ENCODE assay signal across 8 mouse cellular contexts in genomic region chr17:35134801-35135590, GRCm38 (mm10). TPM values are rescaled to one million over a fixed set of nuclear protein-coding genes. Genes with fewer than 3 reads are reported as not detected.
A peak's percentile ranks its signal among the peaks of the same experiment; 100 is the strongest.
DNase-seq lines count a peak whose midpoint lies in the region; ATAC-seq and TF ChIP-seq lines count a peak whose summit lies in the region.

Gene Bag6, plus strand, starts transcription at chr17:35135178.

- H3K4me2 ChIP-seq in forebrain, embryonic 14.5 days (ENCODE audit: low read length), result peak within 1 kb of the TSS; percentile 93
- H3K4me2 ChIP-seq in neural tube, embryonic 15.5 days, result peak within 1 kb of the TSS; percentile 89

- ATAC-seq in cerebellum, adult (ENCODE audit: insufficient number of reproducible peaks, low FRiP score, low TSS enrichment), result peak; percentile 89
- ATAC-seq in forebrain, embryonic 14.5 days, result peak; percentile 95
- peak; percentile 95 for ATAC-seq in neural tube, embryonic 15.5 days (ENCODE audit: low FRiP score)

- H3K9ac ChIP-seq in ES-Bruce4 (ENCODE audit: low read depth, poor library complexity, severe bottlenecking), result peak within 1 kb of the TSS; percentile 73
- peak within 1 kb of the TSS; percentile 91 for H3K9ac ChIP-seq in forebrain, embryonic 14.5 days (ENCODE audit: low read length)
- peak within 1 kb of the TSS; percentile 78 for H3K9ac ChIP-seq in neural tube, embryonic 15.5 days (replicated peaks)

- WGBS in forebrain, embryonic 14.5 days, result under 1% methylated on average over 66 of the region's 66 CpGs
- WGBS in neural tube, embryonic 15.5 days, result under 1% methylated on average over 66 of the region's 66 CpGs

- TF ChIP-seq EP300 in ES-Bruce4 (IDR thresholded peaks at IDR 0.05; ENCODE audit: insufficient read depth, low read depth, low read length), result 0 out of 2 replicates have a peak, but pooled peaks have one; percentile 19

- DNase-seq in forebrain, embryonic 14.5 days (ENCODE audit: low spot score), result peak; percentile 97
- DNase-seq in heart, postnatal 14 days, result peak; percentile 96
- DNase-seq in layer of hippocampus, adult 11-12 months (ENCODE audit: low spot score), result peak; percentile 96
- peak; percentile 91 to 93 for DNase-seq in lung, adult 18-20 months
- peak; percentile 92 for DNase-seq in testis, postnatal 14 days (ENCODE audit: low spot score)

- intact Hi-C loops in heart, postnatal 14 days (cut with DNase I), result no loop called here

- TF ChIP-seq CTCF in ES-Bruce4 (IDR thresholded peaks at IDR 0.05; ENCODE audit: low read depth, low read length), result no peak

- TF ChIP-seq POLR2A in ES-Bruce4 (IDR thresholded peaks at IDR 0.05; ENCODE audit: insufficient read depth, low read length), result no peak

- H3K9me3 ChIP-seq in ES-Bruce4 (replicated peaks; ENCODE audit: control insufficient read depth, insufficient read depth, low read length, poor library complexity, severe bottlenecking), result no peaks in the 10 kb centered on the region
- no peaks in the 10 kb centered on the region for H3K9me3 ChIP-seq in forebrain, embryonic 14.5 days (replicated peaks; ENCODE audit: control insufficient read depth, low read length)
- H3K9me3 ChIP-seq in neural tube, embryonic 15.5 days (replicated peaks), result no peaks in the 10 kb centered on the region

- H3K27me3 ChIP-seq in ES-Bruce4 (ENCODE audit: control insufficient read depth, insufficient read depth, low read length, poor library complexity, severe bottlenecking), result no peaks in the 10 kb centered on the region
- no peaks in the 10 kb centered on the region for H3K27me3 ChIP-seq in forebrain, embryonic 14.5 days (replicated peaks; ENCODE audit: control insufficient read depth, insufficient read depth, low read length)
- H3K27me3 ChIP-seq in neural tube, embryonic 15.5 days (replicated peaks), result no peaks in the 10 kb centered on the region

- peak within 1 kb of the TSS; percentile 80 for H3K27ac ChIP-seq in ES-Bruce4 (ENCODE audit: insufficient read depth, low read length)
- peak within 1 kb of the TSS; percentile 89 for H3K27ac ChIP-seq in forebrain, embryonic 14.5 days (ENCODE audit: low read depth, low read length)
- H3K27ac ChIP-seq in neural tube, embryonic 15.5 days (replicated peaks), result peak within 1 kb of the TSS; percentile 98

- peaks cover 1% of the 10 kb centered on the region for H3K4me1 ChIP-seq in ES-Bruce4 (ENCODE audit: control insufficient read depth, insufficient read depth, low read length)
- H3K4me1 ChIP-seq in forebrain, embryonic 14.5 days (ENCODE audit: control insufficient read depth, insufficient read depth, low read length), result peaks cover 9% of the 10 kb centered on the region
- H3K4me1 ChIP-seq in neural tube, embryonic 15.5 days, result peaks cover 35% of the 10 kb centered on the region

- peaks cover 14% of the 10 kb centered on the region for H3K36me3 ChIP-seq in ES-Bruce4 (ENCODE audit: control insufficient read depth, insufficient read depth, low read length, poor library complexity, severe bottlenecking)
- H3K36me3 ChIP-seq in forebrain, embryonic 14.5 days (ENCODE audit: control insufficient read depth, insufficient read depth, low read length), result peaks cover 23% of the 10 kb centered on the region
- H3K36me3 ChIP-seq in neural tube, embryonic 15.5 days, result peaks cover 21% of the 10 kb centered on the region

- H3K4me3 ChIP-seq in ES-Bruce4 (ENCODE audit: low read depth, low read length), result peak within 1 kb of the TSS; percentile 82
- H3K4me3 ChIP-seq in forebrain, embryonic 14.5 days (ENCODE audit: low read depth, low read length), result peak within 1 kb of the TSS; percentile 74
- peak within 1 kb of the TSS; percentile 73 for H3K4me3 ChIP-seq in neural tube, embryonic 15.5 days (replicated peaks)

RNA-seq across cellular contexts. Expression of gene Bag6, which starts in this region (rescaled TPM):
- 231 and 262 TPM in 2 replicates for polyA plus RNA-seq in ES-Bruce4 (2011; ENCODE audit: insufficient read depth, insufficient read length, low read depth, missing spikeins)
- 128 and 144 TPM in 2 replicates for polyA plus RNA-seq in forebrain, embryonic 14.5 days (2014; fragmentation: Nextera tagmentation; extraction: Ambion mirVana)
- total RNA-seq in heart, postnatal 14 days (2021), result 100 to 1,000 TPM; 237 to 245 TPM
- 54.7 and 62.7 TPM in 2 replicates for polyA plus RNA-seq in neural tube, embryonic 15.5 days (2015; fragmentation: Nextera tagmentation; extraction: Ambion mirVana)

Comparison
In these comparisons a context has a peak if more than half of its experiments do, and no peak if none do; other contexts are left out.
1. Peak in every context shown above with its lines: DNase-seq, ATAC-seq, H3K4me3 ChIP-seq and H3K27ac ChIP-seq.